Mouse (Mus musculus): ENCODE data around the gene Eci1.

- no peak for TF ChIP-seq POLR2A (IDR thresholded peaks at IDR 0.05; ENCODE audit: insufficient read length, low read depth)
- TF ChIP-seq MYOD1 (IDR thresholded peaks at IDR 0.05; ENCODE audit: control insufficient read depth in 1 of 3, insufficient read length in 2 of 3, low read depth in 2 of 3): no peak
- no peak for TF ChIP-seq TCF12 (IDR thresholded peaks at IDR 0.05; ENCODE audit: insufficient read depth, poor library complexity, severe bottlenecking)
Measured at GRCm38 (mm10) chr17:24394456-24394855, 32.0 kb upstream of the Eci1 start.
